Mouse (Mus musculus) layer of hippocampus, adult 11-12 months (tissue): ENCODE results near the gene Ift140.

Experiments used
- DNase-seq: peaks from one replicate; pipeline ENCODE4 v3.0.0; 2022; ENCODE audit warnings: low spot score

Ift140 gene

DNA sequence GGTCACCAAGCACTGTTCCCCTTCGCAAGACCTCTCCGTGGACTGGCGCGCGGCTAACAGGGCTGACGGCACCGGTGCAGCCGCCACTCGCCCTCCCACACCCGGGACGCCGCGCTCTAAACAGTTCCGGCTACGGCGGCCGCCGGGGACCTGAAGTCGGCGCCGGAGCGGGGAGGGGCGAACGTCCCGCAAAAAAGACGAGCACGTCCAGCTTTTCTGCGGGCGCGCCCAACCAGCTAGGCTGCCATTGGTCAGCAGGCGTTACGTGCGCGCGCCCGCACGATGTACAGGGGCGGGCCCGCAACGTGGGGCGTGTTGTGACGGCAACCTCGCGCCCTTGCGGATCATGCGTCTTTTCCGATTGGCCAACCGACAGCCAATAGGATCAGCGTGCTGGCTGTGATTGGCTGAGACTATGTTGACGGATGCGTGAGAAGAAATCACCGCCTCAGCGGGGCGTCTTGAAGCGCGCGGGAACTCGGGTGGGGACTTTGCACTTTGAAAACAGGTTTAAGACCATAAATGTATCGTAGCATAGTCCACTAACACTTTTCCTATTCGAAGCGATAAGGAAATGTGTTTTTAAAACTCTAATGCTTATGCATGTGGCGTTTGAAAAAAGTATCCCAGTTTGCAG lies at the start of gene Ift140, which contains the start of gene Cramp1l:
Gene Ift140, plus strand, starts transcription at position 431 of the 637 bp plus-strand sequence.
Gene Cramp1l, minus strand, starts transcription at position 134 of the 637 bp plus-strand sequence.
- peak; percentile 99 for DNase-seq

- no peak for DNase-seq
Observed at GRCm38 (mm10) chr17:24987221-24987620, 28.7 kb upstream of the Ift140 start.

- no peak for DNase-seq
Observed at GRCm38 (mm10) chr17:24994721-24995120, 21.2 kb upstream of the Ift140 start.

GRCm38 (mm10) chr17:25005102-25005501 lies 10.8 kb upstream of the Ift140 start:
- no peak for DNase-seq

DNA sequence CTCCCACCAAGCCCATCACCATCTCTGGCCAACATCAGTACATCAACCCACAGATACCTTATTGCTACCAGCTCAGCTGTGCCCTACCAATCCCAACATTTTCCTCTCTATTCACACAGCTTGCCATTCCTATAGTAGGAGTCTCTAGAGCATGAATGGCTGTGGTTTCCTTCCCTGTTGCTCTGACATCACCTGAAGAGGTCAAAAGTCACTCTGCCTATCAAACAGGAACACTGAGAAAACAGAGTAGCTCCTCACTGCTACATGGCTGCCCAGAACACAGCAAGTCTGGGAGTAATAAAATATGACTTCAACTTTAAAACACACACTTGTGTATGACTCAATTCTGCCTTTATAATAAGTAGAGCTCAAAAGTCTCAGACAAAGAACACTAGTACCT lies 8.4 kb upstream of the Ift140 start:
- no peak for DNase-seq

DNA sequence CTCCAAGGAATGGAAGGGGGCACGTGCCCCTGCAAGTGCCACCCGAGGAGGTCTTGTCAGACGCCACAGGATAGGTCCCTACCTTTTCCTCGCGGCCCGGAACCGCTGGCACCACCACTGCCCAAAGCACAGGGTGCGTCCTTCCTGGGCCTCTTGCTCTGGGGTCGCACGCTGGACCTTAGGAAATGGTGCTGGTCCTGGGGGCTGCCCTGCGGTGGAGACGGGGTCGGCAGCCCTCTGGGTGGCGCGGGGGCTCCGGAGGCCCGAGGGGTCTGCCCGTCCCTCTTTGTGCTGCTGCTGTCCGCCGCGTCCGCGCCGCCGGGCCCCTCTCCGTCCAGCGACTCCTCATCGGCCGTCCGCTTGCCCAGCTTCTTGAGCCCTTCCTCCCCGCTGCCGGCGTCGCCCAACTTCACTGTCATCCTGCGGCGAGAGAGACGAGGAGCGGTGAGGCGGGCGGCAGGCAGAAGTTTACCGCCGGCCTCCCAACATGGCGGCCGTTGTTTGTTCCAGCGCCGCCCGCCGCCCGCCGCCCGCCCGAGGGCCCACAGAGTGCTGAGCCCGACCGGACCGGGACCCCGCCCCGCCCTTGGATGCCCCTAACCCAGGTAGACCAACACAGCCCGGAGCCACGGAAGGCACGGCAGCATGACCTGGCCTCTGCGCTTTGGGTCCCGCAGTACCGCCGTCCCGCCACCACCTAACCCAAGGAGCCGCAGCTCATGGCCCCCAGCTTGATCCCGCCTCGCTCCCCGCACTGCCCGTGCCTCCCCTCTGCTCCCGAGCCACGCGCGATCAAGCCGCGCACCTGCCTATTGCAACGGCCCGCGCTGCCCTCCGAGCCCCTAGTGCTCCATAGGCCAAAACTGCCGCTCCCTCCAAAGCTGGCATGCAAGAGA lies 2.0 kb upstream of the Ift140 start:
- DNase-seq = no peak

DNA sequence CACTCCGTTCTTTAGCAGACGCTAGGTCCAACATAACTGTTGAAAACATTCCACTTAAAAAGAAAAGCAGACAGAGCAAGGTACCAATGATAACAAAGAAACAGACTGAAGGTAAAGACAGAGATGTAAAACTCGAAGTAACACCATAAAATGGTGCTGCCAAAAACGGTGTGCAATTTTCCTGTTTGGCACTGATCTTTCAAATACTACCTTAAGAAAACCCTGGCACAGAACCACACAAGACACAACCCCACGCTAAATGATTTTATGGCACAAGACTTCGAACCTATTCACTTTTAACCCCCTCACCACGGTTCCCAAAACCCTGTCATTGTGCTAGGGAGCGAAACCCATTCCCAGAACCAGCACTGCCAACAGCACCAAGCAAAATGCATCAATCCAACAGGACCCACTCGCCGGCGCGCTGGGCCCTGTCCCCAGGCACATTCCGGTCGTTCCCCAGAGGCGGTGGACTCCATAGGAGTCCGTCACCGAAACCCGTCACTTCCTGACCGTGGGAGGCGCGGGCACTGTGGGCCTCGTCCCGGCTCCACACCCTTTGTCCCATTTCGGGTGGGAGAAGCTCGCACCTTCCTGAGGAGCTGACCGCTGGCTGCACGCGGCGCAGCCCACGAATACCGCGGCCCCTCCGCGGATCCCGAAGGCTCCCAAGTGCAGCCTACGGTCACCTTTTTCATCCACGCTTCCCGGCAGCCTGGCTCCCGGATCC lies 879 bp upstream of the Ift140 start:
- DNase-seq = peak; percentile 37

GRCm38 (mm10) chr17:25016292-25017132 lies 627 bp downstream of the Ift140 start:
- DNase-seq = peak; percentile 25

GRCm38 (mm10) chr17:25036183-25036582 lies 20.3 kb downstream of the Ift140 start:
- no peak for DNase-seq

GRCm38 (mm10) chr17:25044879-25045278 lies 29.0 kb downstream of the Ift140 start:
- no peak for DNase-seq

GRCm38 (mm10) chr17:25045281-25045680 lies 29.4 kb downstream of the Ift140 start:
- DNase-seq = no peak

- no peak for DNase-seq
Observed at GRCm38 (mm10) chr17:25047143-25047542, 31.3 kb downstream of the Ift140 start.

GRCm38 (mm10) chr17:25053274-25053673 lies 37.4 kb downstream of the Ift140 start:
- no peak for DNase-seq

DNA sequence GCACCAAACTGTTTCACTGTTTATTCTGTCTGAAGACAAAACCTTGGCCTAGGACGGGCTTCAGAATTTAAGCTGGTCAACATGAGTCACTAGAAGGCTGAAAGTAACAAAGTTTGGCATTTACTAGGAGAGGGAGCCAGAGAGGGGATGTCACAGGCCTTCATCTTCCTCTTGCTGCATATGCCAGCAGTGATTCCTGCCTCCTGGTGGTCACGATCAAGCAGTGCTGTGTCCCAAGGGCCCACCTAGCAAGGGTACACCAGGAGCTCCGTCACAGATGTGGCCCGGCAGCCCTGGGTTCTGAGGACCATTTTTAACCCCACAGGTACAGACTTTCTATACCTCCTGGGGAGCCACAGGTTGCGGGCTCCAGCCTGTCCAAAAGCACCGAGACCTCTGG lies 41.2 kb downstream of the Ift140 start:
- no peak for DNase-seq

DNA sequence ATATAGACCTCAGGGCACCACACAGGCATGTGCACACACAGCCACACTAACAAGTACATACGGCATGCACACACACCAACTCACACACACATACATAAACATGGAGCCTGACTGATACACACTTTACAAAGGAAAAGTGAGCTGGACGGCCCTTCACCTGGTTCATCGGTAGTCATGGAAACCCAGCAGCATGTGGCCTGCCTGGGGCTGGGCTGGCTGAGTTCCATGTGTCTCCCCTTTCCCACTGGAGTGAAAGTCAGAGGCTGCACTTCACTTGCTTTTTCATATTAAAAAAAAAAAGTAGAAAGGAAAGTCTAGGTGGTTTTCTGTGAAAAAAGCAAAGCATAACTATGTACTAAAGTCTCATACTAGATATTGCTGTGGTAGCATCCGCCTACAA lies 47.4 kb downstream of the Ift140 start:
- no peak for DNase-seq

- no peak for DNase-seq
Observed at GRCm38 (mm10) chr17:25063872-25064271, 48.0 kb downstream of the Ift140 start.

DNA sequence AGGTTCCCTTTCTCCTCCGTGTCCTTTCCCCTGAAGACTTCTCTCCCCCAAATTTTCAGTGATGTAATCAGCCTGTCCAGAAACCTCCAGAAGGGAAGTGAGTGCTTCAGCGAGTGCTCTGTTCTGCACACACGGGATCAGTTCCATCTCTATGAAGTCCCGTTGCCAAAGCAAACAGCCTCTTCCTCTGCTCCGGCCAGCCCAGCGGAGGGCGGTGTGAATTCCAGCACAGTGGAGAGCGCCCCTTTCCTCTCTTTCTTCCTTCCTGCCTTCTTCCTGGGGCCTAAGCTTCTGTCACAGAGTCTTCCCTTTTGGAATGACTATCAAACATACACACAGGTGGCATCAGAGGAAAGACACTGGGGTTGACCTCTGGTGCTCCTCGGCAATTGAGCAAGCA lies 48.5 kb downstream of the Ift140 start:
- no peak for DNase-seq

DNA sequence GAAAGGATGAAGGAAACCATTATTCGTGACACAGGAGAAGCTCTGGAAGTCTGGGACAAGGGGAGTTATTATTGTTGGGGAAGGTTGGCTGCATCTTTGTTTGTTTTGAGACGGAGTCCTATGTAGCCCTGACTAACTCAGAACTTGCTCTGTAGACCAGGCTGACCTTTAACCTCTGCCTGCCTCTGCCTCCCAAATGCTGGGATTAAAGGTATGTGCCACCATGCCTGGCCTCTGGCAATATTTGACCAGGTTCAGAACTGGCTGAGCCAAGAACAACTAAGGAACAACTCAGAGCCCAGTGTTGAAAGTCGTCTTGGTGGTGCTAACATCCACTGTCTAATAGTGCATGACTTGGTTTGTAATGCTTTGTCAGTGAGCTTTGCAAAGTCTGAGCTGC lies 49.3 kb downstream of the Ift140 start:
- no peak for DNase-seq

DNA sequence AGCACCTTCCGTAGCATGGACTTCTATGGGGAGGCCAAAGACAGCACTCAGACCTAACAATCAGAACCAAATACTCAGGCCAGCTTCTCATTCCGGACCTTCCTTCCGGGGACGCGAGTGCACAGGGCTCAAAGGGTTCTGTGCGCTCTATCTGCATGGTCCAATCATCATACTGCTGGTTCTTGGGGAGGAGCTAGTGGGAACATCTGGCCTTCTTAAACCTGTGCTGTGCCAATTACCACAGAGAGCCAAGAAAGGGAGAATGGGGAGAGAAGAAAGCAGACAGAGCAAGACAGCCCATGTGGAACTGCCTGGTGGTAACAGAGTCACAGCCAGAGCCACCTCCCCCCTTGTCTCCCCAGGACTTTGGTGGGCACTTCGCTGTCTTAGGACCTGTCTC lies 50.7 kb downstream of the Ift140 start:
- DNase-seq = no peak

DNA sequence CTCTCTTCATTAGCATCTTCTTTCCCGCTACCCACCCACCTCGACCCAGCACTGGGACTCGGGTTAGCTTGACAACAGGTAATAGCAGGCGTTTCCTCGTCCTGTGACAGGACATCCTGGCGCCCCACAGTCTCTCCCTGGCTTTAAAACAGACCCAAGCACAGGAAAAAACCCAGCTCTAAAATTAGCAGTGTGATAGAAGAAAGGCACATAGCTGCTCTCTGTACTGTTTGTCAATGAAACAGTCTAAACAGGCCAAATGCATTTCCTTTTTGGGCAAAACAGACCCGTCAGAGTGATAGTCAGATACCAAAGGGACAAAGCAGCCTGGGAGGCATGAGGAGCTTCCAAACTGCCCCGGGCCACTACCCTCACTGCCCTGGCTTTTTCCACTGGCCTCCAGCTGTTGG lies 51.6 kb downstream of the Ift140 start:
- no peak for DNase-seq

DNA sequence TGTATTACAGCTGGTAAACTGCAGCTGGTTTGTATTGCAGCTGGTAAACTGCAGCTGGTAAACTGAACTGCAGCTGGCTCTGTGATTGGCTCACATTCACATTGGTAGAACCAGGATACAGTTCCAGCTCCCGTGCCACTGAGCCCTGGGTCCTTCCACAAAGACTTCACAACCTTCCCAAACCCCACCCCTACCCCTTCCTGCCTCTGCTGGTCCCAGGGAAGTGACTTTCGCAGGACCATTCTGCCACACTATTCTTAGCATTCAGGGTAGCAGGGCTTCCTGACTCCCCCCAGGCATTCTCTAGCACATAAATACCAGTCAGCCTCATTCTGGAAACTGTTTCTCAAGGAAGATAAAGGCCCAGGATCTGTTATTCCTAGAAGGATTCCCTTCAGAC lies 52.8 kb downstream of the Ift140 start:
- no peak for DNase-seq

- DNase-seq = no peak
Observed at GRCm38 (mm10) chr17:25076906-25077305, 61.0 kb downstream of the Ift140 start.
